Mouse (Mus musculus) naive thymus-derived CD4-positive, alpha-beta T cell, adult 2 months (primary cell): Measurements from ENCODE around the gene Sephs2.

Source experiments
- DNase-seq: peaks from one replicate; pipeline ENCODE4 v3.0.0-alpha.2; 2011; ENCODE audit warnings: low read depth

Gene Sephs2

GRCm38 (mm10) chr7:127270666-127271065 lies 3.2 kb downstream of the Sephs2 start:
- DNase-seq: no peak

- no peak for DNase-seq
Observed at GRCm38 (mm10) chr7:127270256-127270655, 3.6 kb downstream of the Sephs2 start.

- DNase-seq: no peak
Observed at GRCm38 (mm10) chr7:127263526-127263925, 10.3 kb downstream of the Sephs2 start.

- no peak for DNase-seq
Observed at GRCm38 (mm10) chr7:127262218-127262961, 11.5 kb downstream of the Sephs2 start.

GRCm38 (mm10) chr7:127260309-127261111 lies 13.3 kb downstream of the Sephs2 start, which contains the start of gene Dctpp1:
Gene Dctpp1, minus strand, starts transcription at chr7:127260709.
- peak; percentile 98 for DNase-seq

GRCm38 (mm10) chr7:127259186-127259905 lies 14.5 kb downstream of the Sephs2 start:
- no peak for DNase-seq

- no peak for DNase-seq
Observed at GRCm38 (mm10) chr7:127256518-127256917, 17.3 kb downstream of the Sephs2 start.

- no peak for DNase-seq
Observed at GRCm38 (mm10) chr7:127255965-127256364, 17.9 kb downstream of the Sephs2 start.

- no peak for DNase-seq
Observed at GRCm38 (mm10) chr7:127255008-127255407, 18.8 kb downstream of the Sephs2 start.

- peak; percentile 99 for DNase-seq
Observed at GRCm38 (mm10) chr7:127253821-127254769, 19.8 kb downstream of the Sephs2 start.

GRCm38 (mm10) chr7:127253341-127253740 lies 20.5 kb downstream of the Sephs2 start:
- DNase-seq: peak; percentile 44

- DNase-seq: peak; percentile 75
Observed at GRCm38 (mm10) chr7:127252414-127252813, 21.4 kb downstream of the Sephs2 start.

- peak; percentile 39 for DNase-seq
Observed at GRCm38 (mm10) chr7:127250511-127250910, 23.3 kb downstream of the Sephs2 start.

- DNase-seq: no peak
Observed at GRCm38 (mm10) chr7:127244658-127245510, 29.0 kb downstream of the Sephs2 start.

GRCm38 (mm10) chr7:127243870-127244657 lies 29.8 kb downstream of the Sephs2 start, which contains the start of gene Zfp771:
Gene Zfp771, plus strand, starts transcription at chr7:127244274.
- peak; percentile 91 for DNase-seq

- DNase-seq: no peak
Observed at GRCm38 (mm10) chr7:127243361-127243867, 30.4 kb downstream of the Sephs2 start.

GRCm38 (mm10) chr7:127234777-127235176 lies 39.1 kb downstream of the Sephs2 start:
- DNase-seq: no peak

- DNase-seq: peak; percentile 31
Observed at GRCm38 (mm10) chr7:127233765-127234164, 40.1 kb downstream of the Sephs2 start.

GRCm38 (mm10) chr7:127233368-127233749 lies 40.5 kb downstream of the Sephs2 start:
- DNase-seq: no peak
